18 mouse cellular contexts compared by ENCODE assay signal in the genomic region with DNA sequence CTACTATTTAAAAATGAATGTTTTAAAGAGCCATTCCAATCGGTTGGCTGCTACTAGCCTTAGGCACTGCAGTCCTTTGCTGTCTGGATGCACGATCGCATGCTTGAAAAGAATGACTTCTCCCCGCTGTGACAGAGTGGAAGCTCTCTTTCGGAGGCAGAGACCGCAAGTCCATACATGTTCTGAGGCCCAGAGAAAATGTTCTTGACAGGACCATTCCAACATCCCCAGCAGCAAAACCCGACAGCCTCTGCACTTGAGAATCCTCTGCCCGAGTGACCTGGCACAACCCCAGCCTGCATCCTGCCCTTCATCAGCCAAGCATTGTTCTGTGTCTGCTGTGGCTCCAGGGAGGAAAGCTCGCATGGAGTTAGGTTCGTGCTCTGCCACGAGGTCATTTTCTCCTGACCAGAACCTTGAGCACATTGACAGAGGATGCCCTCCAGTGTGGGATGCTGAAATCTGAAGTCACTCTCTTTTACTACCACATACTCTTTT. TPM values are rescaled to one million over a fixed set of nuclear protein-coding genes. Genes with fewer than 3 reads are reported as not detected.
DNase-seq lines count a peak whose midpoint lies in the region; ATAC-seq and TF ChIP-seq lines count a peak whose summit lies in the region.
"Had no signal": no experiment of that assay in that cellular context is flagged by ENCODE, and none has a peak within 500 bp of the region (broad histone marks: within the 10 kb centered on the region; RNA-seq: fewer than 3 reads in every experiment).

No protein-coding gene starts in this region.

- TF ChIP-seq POLR2A in thymus, adult 2 months (IDR thresholded peaks at IDR 0.05; ENCODE audit: control insufficient read depth, extremely low read depth, insufficient read depth, low read length, poor library complexity) = no peak

- 67% methylated on average over 11 of the region's 11 CpGs for WGBS in hindbrain, embryonic 13.5 days
- 46% methylated on average over 11 of the region's 11 CpGs for WGBS in hindbrain, postnatal 0 days
- 87% methylated on average over 11 of the region's 11 CpGs for WGBS in thymus, adult 2 months

- TF ChIP-seq CTCF in hindbrain, postnatal 0 days (IDR thresholded peaks at IDR 0.05; ENCODE audit: low read depth) = no peak
- TF ChIP-seq CTCF in thymus, adult 2 months (IDR thresholded peaks at IDR 0.05; ENCODE audit: borderline replicate concordance, control insufficient read depth, extremely low read depth, insufficient read depth, low read length, poor library complexity) = no peak

- H3K4me1 ChIP-seq in hindbrain, embryonic 13.5 days (replicated peaks) = peaks cover 23% of the 10 kb centered on the region
- peaks cover 11% of the 10 kb centered on the region; the same call in 1 of the 2 replicates for H3K4me1 ChIP-seq in hindbrain, postnatal 0 days (ENCODE audit: insufficient read depth, low read length)
- no peaks in the 10 kb centered on the region for H3K4me1 ChIP-seq in thymus, adult 2 months (replicated peaks; ENCODE audit: control insufficient read depth, insufficient read depth, low read length)

- H3K4me3 ChIP-seq in hindbrain, embryonic 13.5 days = no peak overlapping the region
- no peak overlapping the region for H3K4me3 ChIP-seq in hindbrain, postnatal 0 days (ENCODE audit: low read length)
- H3K4me3 ChIP-seq in thymus, adult 2 months (ENCODE audit: control insufficient read depth, insufficient read depth, low read length) = no peak overlapping the region
- H3K4me3 ChIP-seq: embryonic facial prominence, embryonic 15.5 days; lung, embryonic 15.5 days; neural tube, embryonic 15.5 days; stomach, embryonic 15.5 days had no signal

- H3K27ac ChIP-seq in hindbrain, embryonic 13.5 days = peak overlapping the region; percentile 12; the same call in 1 of the 2 replicates
- H3K27ac ChIP-seq in hindbrain, postnatal 0 days = no peak overlapping the region
- no peak overlapping the region for H3K27ac ChIP-seq in thymus, adult 2 months (ENCODE audit: control insufficient read depth, insufficient read depth, low read length)
- H3K27ac ChIP-seq: embryonic facial prominence, embryonic 15.5 days; lung, embryonic 15.5 days; neural tube, embryonic 15.5 days; stomach, embryonic 15.5 days had no signal

- no peak overlapping the region for H3K4me2 ChIP-seq in hindbrain, embryonic 13.5 days
- H3K4me2 ChIP-seq in hindbrain, postnatal 0 days (ENCODE audit: low read depth, low read length) = no peak overlapping the region
- H3K4me2 ChIP-seq: embryonic facial prominence, embryonic 15.5 days; liver, embryonic 11.5 days; lung, embryonic 15.5 days; midbrain, embryonic 11.5 days; neural tube, embryonic 15.5 days; stomach, embryonic 15.5 days had no signal

- no peak for ATAC-seq in hindbrain, embryonic 13.5 days (ENCODE audit: low FRiP score)
- no peak for ATAC-seq in hindbrain, postnatal 0 days
- ATAC-seq: activated CD4-positive, CD25-positive, alpha-beta regulatory T cell, adult 4 months had no signal

- no peaks in the 10 kb centered on the region for H3K27me3 ChIP-seq in hindbrain, embryonic 13.5 days
- no peaks in the 10 kb centered on the region for H3K27me3 ChIP-seq in hindbrain, postnatal 0 days (ENCODE audit: insufficient read depth, low read length)
- H3K27me3 ChIP-seq in thymus, adult 2 months (ENCODE audit: control insufficient read depth, insufficient read depth, low read length) = no peaks in the 10 kb centered on the region
- H3K27me3 ChIP-seq: embryonic facial prominence, embryonic 15.5 days; lung, embryonic 15.5 days; neural tube, embryonic 15.5 days; stomach, embryonic 15.5 days had no signal

- H3K36me3 ChIP-seq in hindbrain, embryonic 13.5 days = no peaks in the 10 kb centered on the region
- H3K36me3 ChIP-seq in hindbrain, postnatal 0 days (ENCODE audit: insufficient read depth, low read length) = no peaks in the 10 kb centered on the region
- no peaks in the 10 kb centered on the region for H3K36me3 ChIP-seq in thymus, adult 2 months (ENCODE audit: control insufficient read depth, insufficient read depth, low read length)
- H3K36me3 ChIP-seq: embryonic facial prominence, embryonic 15.5 days; lung, embryonic 15.5 days; neural tube, embryonic 15.5 days; stomach, embryonic 15.5 days had no signal

- peak; percentile 20 for DNase-seq in adrenal gland, postnatal 25 days
- no peak for DNase-seq in adrenal gland, adult (ENCODE audit: inconsistent age in 2 of 2, low spot score in 1 of 2)
- DNase-seq in hindbrain, postnatal 0 days (ENCODE audit: low spot score) = no peak
- DNase-seq in Muller cell, postnatal 12 days (ENCODE audit: inconsistent ontology term) = peak; percentile 73
- peak; percentile 58 for DNase-seq in kidney, postnatal 14 days
- DNase-seq in thymus, adult 2 months = no peak
- no peak for DNase-seq in right cerebral cortex, adult 2 months (ENCODE audit: low spot score in 2 of 2)
- DNase-seq: cerebellum, adult 8-10 months; left cerebral cortex, postnatal 4 days; thymus, postnatal 14 days had no signal

- no peaks in the 10 kb centered on the region for H3K9me3 ChIP-seq in hindbrain, embryonic 13.5 days
- no peaks in the 10 kb centered on the region for H3K9me3 ChIP-seq in hindbrain, postnatal 0 days (ENCODE audit: low read length)
- H3K9me3 ChIP-seq: embryonic facial prominence, embryonic 15.5 days; lung, embryonic 15.5 days; neural tube, embryonic 15.5 days; stomach, embryonic 15.5 days had no signal

- no peak overlapping the region for H3K9ac ChIP-seq in hindbrain, embryonic 13.5 days
- no peak overlapping the region for H3K9ac ChIP-seq in hindbrain, postnatal 0 days (replicated peaks; ENCODE audit: low read length)
- H3K9ac ChIP-seq: embryonic facial prominence, embryonic 15.5 days; lung, embryonic 15.5 days; neural tube, embryonic 15.5 days; stomach, embryonic 15.5 days had no signal

RNA-seq across cellular contexts. Expression of a gene that starts 13.0 kb away (rescaled TPM):
- total RNA-seq in adrenal gland, postnatal 25 days (2021) = 15.1 and 16.4 TPM in 2 replicates
- polyA plus RNA-seq in hindbrain, embryonic 13.5 days (2015; fragmentation: Nextera tagmentation; extraction: Ambion mirVana) = 0.32 and 0.42 TPM in 2 replicates
- 11.2 and 15.4 TPM in 2 replicates for total RNA-seq in hindbrain, postnatal 0 days (2014; rRNA removed)
- polyA plus RNA-seq in hindbrain, postnatal 0 days (2015; fragmentation: Nextera tagmentation; extraction: Ambion mirVana) = 0.68 and 0.89 TPM in 2 replicates
- 3.1 and 3.5 TPM in 2 replicates for polyA plus RNA-seq in thymus, adult 2 months (2012; rRNA removed)
- polyA plus RNA-seq: activated CD4-positive, CD25-positive, alpha-beta regulatory T cell, adult 4 months had no signal

Comparison
In these comparisons a context has a peak if more than half of its experiments do, and no peak if none do; other contexts are left out.
1. DNase-seq: peak in adrenal gland, postnatal 25 days (single experiment), Muller cell, postnatal 12 days (single experiment) and kidney, postnatal 14 days (single experiment); none in adrenal gland, adult (0 of 2), hindbrain, postnatal 0 days (single experiment), thymus, adult 2 months (single experiment) and right cerebral cortex, adult 2 months (0 of 2).